Mouse (Mus musculus): ENCODE results near the gene Atg7.

Gene Atg7

DNA sequence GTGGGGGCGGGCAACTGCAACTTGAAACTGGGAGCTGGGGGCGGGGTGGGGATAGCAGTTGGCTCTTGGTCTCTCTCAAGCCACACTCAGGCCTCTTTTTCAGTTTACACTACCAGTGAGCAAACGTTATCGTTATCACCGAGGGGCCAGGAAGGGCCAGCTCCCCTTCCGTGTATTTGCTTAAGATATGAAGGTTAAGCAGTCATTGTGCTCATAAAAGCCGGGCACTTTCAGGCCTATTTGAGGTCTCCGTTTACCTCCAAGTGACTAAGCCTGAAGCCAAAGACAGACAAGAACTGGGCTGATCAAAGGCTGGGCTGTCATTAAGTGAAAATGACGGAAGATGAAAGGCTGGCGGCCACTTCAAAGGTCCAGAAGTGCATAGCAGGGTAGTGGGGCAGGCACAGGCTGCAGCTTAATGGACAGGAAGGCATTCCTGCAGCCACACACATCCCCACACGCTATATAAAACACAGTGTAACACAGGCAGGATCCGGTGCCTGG is 258.5 kb downstream of the Atg7 start:
- no peak for DNase-seq (ENCODE audit: low read depth, low spot score)

DNA sequence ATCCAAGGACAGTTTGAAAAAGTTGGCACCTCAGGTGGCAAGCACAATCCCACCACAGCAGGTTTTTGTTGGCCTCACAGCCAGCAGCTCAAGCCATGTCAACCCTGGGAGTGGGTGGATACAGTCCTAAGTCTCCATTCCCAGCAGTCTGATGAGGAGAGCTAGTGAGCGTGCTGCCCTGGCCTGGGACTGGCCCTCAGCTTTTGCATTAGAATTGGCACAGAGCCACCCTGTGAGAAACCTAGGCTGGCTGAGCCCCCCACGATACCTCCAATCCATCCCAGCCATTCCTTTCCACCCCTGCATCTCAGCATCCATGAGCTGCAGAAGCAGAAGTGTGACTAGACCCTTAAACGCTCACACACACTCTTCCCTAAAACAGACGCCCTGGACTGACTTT is 259.0 kb downstream of the Atg7 start:
- no peak for DNase-seq (ENCODE audit: low read depth, low spot score)

DNA sequence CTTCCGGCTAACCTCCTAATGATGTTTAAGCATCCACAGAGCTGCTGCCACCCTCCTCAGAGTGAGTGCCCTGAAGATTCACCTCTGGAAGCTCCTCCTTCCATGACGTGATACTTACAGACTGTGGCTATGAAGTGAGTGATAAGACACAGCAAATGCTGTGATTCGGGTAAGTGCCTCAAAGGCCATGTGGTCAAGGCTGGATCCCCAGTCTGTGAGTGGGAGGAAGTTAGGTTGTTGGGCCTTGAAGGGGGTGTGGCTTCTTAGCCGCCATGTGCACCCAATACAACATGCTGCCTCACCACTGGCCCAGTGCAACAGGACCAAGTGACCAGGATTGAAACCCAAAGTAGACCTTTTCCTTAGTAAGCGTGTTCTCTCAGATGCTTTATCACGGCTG is 261.3 kb downstream of the Atg7 start:
- no peak for DNase-seq (ENCODE audit: low read depth, low spot score)

DNA sequence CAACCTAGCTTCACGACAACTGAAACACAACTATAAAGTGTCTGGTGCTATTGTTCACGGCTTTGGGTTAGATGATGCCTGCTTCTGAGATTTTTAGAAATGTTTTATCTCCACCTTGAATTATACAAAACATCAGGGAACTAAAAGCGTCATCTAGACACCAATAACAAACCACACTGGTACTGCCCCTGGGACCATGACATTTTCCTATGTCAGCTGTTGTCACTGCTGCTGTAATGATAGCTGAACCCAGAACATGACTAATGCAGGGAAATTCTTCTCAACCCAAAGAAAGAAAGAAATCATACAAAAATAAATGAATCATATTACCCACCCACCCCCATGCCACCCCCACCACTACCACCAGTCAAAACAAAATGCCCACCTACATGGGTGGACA is 261.9 kb downstream of the Atg7 start:
- no peak for DNase-seq (ENCODE audit: low read depth, low spot score)

DNA sequence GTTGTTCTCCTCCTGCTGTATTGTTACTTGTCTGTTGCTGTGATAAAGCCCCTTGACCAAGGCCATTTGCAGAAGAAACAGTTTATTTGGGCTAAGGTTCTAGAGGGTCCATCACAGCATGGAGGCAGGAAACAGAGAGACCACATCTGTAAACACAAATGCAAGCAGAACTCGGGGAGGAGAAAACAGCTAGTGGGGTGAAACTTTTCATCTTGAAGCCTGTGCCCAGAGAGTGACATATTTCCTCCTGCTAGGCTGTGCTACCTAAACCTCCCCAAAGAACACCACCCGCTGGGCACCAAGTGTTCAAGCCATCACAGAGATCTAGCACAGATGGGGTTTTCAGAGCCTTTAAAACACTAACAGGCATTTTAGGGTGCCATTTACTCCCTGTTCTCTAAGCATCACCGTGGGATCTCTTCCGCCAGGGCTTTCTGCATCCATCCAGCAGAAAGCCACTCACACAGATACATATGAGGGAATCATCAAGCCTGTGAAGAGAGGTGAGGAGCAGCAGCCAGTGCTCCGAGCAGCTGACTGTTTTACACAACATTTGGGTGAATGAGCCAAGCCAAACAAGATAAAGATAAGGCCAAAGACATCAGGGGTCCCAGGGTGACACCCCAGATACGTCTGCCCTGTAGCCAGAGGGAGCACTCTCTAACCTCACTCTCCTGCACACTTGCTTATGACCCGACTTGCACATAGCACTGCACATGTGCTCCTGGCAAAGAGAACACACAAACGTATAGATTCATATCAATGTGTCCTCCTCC is 262.5 kb downstream of the Atg7 start:
- no peak for DNase-seq (ENCODE audit: low read depth, low spot score)

DNA sequence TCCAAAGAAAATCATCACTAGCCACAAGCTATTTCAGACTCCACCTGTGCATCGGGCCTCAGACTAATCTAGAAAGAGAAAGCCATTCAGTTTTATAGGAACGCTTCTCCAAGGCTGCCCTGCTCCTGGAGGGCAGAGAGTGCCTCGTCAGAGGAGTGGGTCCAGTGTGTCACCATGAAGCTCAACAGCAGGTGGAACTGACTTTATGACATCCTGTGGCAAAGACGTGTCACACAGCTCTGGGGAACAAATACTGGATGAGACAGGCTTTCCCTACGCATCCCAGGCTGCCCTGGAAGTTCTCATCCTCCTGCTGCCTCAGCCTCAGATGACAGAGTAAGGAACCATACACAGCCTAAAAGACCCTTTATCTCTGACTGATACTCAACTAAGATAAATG is 263.3 kb downstream of the Atg7 start:
- DNase-seq (ENCODE audit: low read depth, low spot score), result no peak

DNA sequence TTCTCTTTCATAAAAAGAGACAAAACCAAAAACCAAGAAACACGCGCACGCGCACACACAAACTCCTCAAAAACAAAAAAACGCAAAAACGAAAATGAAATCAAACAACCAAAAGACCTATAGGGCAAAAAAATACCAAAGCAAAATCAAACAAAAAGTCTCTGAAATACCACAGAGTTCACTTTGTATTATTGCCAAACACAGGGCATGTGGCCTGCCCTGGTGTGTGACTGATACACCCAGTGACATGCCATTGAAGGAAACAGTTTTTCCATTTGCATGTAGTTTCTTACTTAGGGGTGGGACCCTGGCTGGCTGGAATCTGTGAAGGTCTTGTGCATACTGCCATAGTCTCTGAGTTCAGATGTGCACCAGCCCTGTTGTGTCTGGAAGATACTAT is 264.6 kb downstream of the Atg7 start:
- DNase-seq (ENCODE audit: low read depth, low spot score), result no peak

DNA sequence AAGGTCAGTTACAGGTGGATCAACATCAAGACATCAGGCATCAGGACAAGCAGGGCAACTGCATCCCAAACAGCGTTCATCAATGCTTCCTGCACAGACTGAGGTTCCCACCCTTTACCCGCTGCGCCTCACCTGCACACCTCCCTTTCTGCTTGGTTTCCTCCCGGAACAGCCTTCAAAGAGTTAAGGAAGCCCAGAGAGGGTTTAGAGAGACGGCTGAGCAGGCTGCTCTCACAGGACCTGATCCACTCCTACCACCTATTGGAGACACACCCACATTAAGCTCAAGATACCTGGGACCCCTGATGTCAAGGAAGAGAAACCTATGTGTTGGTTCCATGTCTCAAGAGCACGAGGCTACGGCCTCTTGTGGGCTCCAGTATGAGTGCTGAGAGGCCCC is 266.9 kb downstream of the Atg7 start:
- no peak for DNase-seq (ENCODE audit: low read depth, low spot score)
